Mouse (Mus musculus): ENCODE results near the gene Herpud2.

Gene Herpud2

DNA sequence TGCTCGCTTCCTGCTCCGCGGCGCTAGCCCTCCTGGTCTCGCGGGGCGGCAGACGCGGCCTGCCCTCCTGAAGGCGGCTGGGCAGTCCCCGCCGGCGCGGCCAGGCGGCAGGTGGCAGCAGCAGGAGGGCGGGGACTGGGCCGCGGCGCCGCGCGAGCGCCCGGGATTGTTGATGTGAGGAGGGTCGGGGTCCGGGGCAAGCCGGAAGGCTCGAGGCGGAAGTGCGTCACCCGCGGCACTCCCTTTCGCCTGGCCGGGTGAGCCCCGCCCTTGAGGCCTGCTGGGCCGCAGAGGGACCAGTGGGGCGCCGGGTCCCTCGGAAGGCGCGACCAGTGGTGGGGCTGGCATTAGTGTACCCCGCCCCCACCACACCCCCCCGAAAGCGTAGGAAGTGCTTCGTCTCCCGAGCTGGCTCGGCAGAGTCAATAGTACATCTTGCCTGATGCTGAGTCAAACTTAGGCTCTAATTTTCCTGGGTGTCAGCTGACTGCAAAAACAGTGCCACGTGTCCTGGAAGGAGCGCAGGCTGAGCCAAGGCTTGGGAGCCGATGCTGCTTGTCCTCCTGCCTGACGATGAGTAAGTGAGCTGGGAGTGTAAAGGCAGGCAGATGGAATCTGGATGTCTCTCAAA lies at the start of gene Herpud2:
Herpud2 (minus strand) TSS at position 210 of the 631 bp plus-strand sequence.
- in situ Hi-C loops (cut with MboI; ENCODE audit: low sequenced_read_pairs) = loop anchor here (25.0 kb wide), 1 partner anchor 436 kb away; no protein-coding TSS in a partner anchor

DNA sequence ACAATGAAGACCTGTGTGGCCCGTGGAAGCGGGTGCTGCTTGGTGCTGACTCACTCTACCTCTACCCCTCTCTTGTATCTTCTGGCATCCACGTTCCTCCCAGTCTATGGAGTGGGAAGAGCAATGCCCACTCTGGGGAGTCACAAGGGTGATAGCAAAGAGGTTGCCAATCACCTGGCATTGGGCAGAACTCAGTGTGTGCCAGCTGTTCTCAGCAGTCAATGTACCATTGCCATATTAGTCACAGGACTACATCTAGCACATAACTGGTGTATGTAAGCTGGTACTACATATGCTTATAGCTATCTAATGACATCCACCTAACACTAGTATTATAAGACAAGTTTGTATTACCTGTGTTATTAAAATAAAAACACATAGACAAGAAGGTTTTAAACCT lies 49.4 kb upstream of the Herpud2 start:
- in situ Hi-C loops (cut with MboI; ENCODE audit: low sequenced_read_pairs) = no loop called here

- in situ Hi-C loops (cut with MboI; ENCODE audit: low sequenced_read_pairs) = no loop called here
Measured at GRCm38 (mm10) chr9:25200148-25200547, 48.5 kb upstream of the Herpud2 start.

- in situ Hi-C loops (cut with MboI; ENCODE audit: low sequenced_read_pairs) = no loop called here
Measured at GRCm38 (mm10) chr9:25196746-25197145, 45.1 kb upstream of the Herpud2 start.

DNA sequence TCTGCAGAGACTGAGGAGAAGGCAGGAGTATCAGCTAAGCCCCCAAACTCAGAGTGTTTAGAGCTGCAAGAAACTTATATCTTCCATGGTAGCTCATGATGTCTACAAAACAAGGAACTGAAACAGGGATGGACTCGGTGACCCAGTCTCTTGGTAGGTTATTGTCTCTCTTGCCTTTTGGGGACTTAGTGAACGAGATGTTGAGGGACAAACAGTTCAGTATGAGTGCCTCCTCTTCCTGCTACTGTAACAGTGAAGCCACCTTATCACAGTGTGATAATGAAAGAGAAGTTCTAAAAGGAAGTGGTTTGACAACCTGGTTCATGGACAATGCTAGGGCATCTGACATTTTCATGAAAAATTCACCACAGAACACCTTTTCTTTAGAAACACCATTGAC lies 40.0 kb upstream of the Herpud2 start:
- in situ Hi-C loops (cut with MboI; ENCODE audit: low sequenced_read_pairs) = no loop called here

GRCm38 (mm10) chr9:25186501-25186900 lies 34.9 kb upstream of the Herpud2 start:
- in situ Hi-C loops (cut with MboI; ENCODE audit: low sequenced_read_pairs) = no loop called here

DNA sequence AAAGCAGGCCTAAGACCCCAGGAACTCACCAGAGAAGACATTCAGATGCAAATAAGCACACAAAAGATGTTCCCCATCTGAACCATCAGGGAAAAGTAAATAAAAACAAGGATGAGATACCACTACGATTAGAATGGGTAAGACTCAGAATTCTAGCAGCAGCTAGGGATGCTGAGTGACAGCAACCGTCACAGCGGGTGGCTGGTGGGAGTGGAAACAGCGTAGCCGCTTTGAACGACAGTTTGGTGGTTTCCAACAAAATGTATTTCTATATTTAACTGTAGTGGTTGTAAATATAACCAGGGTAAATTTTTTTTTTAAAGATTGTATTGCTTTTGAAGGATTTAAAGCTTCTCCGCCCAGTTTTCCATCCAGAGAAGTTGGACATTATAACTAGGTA lies 34.2 kb upstream of the Herpud2 start:
- in situ Hi-C loops (cut with MboI; ENCODE audit: low sequenced_read_pairs) = no loop called here

GRCm38 (mm10) chr9:25184606-25185005 lies 33.0 kb upstream of the Herpud2 start:
- in situ Hi-C loops (cut with MboI; ENCODE audit: low sequenced_read_pairs) = no loop called here

- in situ Hi-C loops (cut with MboI; ENCODE audit: low sequenced_read_pairs) = loop anchor here (10.0 kb wide), 1 partner anchor 127 kb away; no protein-coding TSS in a partner anchor
Measured at GRCm38 (mm10) chr9:25178066-25178465, 26.4 kb upstream of the Herpud2 start.

DNA sequence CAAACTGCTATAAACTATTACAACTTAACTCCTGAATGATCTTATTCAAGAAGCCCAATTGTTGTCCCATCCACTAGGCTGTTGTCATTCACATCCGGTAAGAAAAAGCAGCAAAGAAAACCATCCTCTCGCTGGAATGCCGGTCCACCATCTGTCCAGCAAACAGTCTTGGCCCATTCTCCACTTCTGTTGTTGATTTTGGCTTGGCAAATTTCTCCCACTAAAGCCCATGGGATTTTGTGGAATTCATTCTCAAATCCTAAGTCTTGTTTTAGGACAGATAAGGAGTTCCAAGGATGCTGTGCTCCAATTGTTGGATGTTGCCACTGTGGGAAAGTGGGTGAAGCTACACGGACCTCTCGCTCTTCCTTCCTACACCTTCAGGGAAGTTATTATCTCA lies 25.6 kb upstream of the Herpud2 start:
- in situ Hi-C loops (cut with MboI; ENCODE audit: low sequenced_read_pairs) = loop anchor here (10.0 kb wide), 1 partner anchor 128 kb away; no protein-coding TSS in a partner anchor

DNA sequence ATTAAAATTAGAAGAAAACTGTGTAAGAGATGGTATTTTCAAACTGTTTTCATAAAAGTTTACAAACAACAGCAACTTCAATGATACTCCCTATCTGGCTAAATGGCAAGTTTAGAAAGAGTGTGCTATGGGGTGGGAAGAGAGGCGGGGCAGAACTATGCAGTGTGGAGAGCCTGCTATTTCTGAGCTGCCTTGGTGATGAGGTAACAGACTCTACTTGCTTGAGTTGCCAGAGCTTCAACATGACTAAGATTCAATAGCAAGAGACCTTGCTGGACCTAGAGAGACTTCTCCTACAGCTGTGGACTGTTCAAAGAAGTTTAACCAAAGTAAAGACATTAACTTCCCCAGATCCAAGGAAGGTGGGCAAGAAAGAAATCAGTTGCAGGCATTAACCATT lies 24.9 kb upstream of the Herpud2 start:
- in situ Hi-C loops (cut with MboI; ENCODE audit: low sequenced_read_pairs) = loop anchor here (10.0 kb wide), 1 partner anchor 128 kb away; no protein-coding TSS in a partner anchor

DNA sequence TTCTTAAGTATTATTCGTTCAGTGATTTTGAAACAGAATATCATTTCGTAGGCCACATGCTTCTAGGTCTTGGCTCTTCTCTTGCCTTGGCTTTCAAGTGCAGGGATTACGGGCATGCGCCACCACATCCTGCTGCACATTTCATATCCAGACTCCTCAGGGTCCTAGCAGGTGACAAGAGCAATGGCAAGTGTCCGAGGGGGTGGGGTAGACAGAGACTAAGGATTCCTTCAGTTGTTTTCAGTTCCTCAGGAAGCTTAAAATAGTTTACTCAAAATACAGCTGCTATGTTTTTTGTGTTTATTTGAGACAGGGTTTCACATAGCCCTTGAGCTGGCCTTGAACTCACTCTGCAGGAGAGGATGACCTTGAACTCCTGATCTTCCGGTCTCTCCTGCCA lies 24.4 kb upstream of the Herpud2 start:
- in situ Hi-C loops (cut with MboI; ENCODE audit: low sequenced_read_pairs) = loop anchor here (10.0 kb wide), 1 partner anchor 129 kb away; no protein-coding TSS in a partner anchor

- in situ Hi-C loops (cut with MboI; ENCODE audit: low sequenced_read_pairs) = loop anchor here (10.0 kb wide), 1 partner anchor 130 kb away; no protein-coding TSS in a partner anchor
Measured at GRCm38 (mm10) chr9:25175039-25175442, 23.4 kb upstream of the Herpud2 start.

GRCm38 (mm10) chr9:25174614-25175013 lies 23.0 kb upstream of the Herpud2 start:
- in situ Hi-C loops (cut with MboI; ENCODE audit: low sequenced_read_pairs) = loop anchor here (10.0 to 25.0 kb wide), 2 partner anchors 130 to 413 kb away; no protein-coding TSS in a partner anchor

- in situ Hi-C loops (cut with MboI; ENCODE audit: low sequenced_read_pairs) = loop anchor here (10.0 to 25.0 kb wide), 2 partner anchors 132 to 414 kb away; no protein-coding TSS in a partner anchor
Measured at GRCm38 (mm10) chr9:25173171-25173570, 21.6 kb upstream of the Herpud2 start.

DNA sequence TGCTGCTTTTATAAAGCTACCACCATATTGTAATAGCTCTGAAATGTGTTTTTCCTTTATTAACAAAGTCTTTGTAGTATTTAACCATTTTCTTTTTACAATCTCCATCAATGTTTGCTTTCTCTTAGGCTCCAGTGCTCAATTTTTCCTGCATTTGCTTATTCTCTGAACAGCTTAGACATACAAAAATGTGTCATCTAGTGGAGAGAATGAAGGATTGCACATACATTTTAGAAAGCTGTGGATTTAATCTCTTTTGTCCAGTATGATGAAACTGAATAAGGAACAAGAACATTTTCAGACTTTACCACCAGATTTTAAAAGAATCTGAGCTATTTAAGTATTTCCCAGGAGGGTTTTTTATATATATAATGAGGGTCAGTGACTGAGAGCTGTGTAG lies 18.0 kb upstream of the Herpud2 start:
- in situ Hi-C loops (cut with MboI; ENCODE audit: low sequenced_read_pairs) = loop anchor here (10.0 to 25.0 kb wide), 2 partner anchors 135 to 418 kb away; no protein-coding TSS in a partner anchor

GRCm38 (mm10) chr9:25167458-25168084 lies 16.0 kb upstream of the Herpud2 start:
- in situ Hi-C loops (cut with MboI; ENCODE audit: low sequenced_read_pairs) = loop anchor here (25.0 kb wide), 1 partner anchor 420 kb away; no protein-coding TSS in a partner anchor

GRCm38 (mm10) chr9:25158218-25158617 lies 6.6 kb upstream of the Herpud2 start:
- in situ Hi-C loops (cut with MboI; ENCODE audit: low sequenced_read_pairs) = loop anchor here (25.0 kb wide), 1 partner anchor 429 kb away; no protein-coding TSS in a partner anchor

DNA sequence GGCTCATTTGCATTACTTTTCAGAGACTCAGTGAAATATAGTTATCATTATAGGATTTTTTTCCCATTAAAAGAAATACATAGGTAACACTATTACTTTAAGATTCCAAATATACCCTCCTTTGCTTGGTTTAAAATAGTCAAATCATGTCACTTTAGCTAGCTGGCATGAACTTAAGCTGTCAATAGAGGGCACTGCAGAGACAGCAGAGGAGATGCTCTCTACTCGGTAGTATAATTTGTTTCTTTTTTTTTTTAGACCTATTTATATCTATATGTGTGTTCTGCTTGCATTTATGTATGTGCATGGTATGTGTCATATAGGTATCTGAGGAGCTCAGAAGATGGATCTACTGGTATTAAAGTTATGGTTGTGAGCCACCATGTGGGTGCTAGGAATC lies 4.8 kb upstream of the Herpud2 start:
- in situ Hi-C loops (cut with MboI; ENCODE audit: low sequenced_read_pairs) = loop anchor here (25.0 kb wide), 1 partner anchor 431 kb away; no protein-coding TSS in a partner anchor

GRCm38 (mm10) chr9:25153066-25153465 lies 1.4 kb upstream of the Herpud2 start:
- in situ Hi-C loops (cut with MboI; ENCODE audit: low sequenced_read_pairs) = loop anchor here (25.0 kb wide), 1 partner anchor 434 kb away; no protein-coding TSS in a partner anchor

GRCm38 (mm10) chr9:25152457-25152856 lies 837 bp upstream of the Herpud2 start:
- in situ Hi-C loops (cut with MboI; ENCODE audit: low sequenced_read_pairs) = loop anchor here (25.0 kb wide), 1 partner anchor 435 kb away; no protein-coding TSS in a partner anchor

All from CH12F3 (cell line).